Mouse (Mus musculus) gastrocnemius, adult 2 months (tissue): ENCODE data around the gene Cfap58. TPM values are rescaled to one million over a fixed set of nuclear protein-coding genes. Genes with fewer than 3 reads are reported as not detected.

Source experiments
- DNase-seq: peaks from one replicate; pipeline ENCODE4 v3.0.0; 2022
- H3K27ac ChIP-seq: fragments of 200-600 bp; 2 replicates; pipeline ENCODE4 v1.8.1; 2022; ENCODE audit warnings: mild to moderate bottlenecking
- H3K4me3 ChIP-seq: fragments of 200-600 bp; 2 replicates; pipeline ENCODE4 v1.8.1; 2022; ENCODE audit warnings: mild to moderate bottlenecking, moderate library complexity
- CTCF ChIP-seq: fragments of 200-600 bp; IDR thresholded peaks from 2 replicates; pipeline ENCODE4 v1.8.1; 2022; ENCODE audit warnings: antibody characterized with exemption, mild to moderate bottlenecking, moderate library complexity
- intact Hi-C: fragments of 180-260 bp; cut with DNase I; formaldehyde crosslinking; loops from one replicate; pipeline ENCODE4 v1.15.1; 2025
- total RNA-seq, 2 experiments: library from RNA; stranded (reverse); gene quantifications; 2 replicates each; pipeline ENCODE4 v1.2.3; 2021

Cfap58 gene
- total RNA-seq, 2 experiments from 2014 or later, result not detected

DNA sequence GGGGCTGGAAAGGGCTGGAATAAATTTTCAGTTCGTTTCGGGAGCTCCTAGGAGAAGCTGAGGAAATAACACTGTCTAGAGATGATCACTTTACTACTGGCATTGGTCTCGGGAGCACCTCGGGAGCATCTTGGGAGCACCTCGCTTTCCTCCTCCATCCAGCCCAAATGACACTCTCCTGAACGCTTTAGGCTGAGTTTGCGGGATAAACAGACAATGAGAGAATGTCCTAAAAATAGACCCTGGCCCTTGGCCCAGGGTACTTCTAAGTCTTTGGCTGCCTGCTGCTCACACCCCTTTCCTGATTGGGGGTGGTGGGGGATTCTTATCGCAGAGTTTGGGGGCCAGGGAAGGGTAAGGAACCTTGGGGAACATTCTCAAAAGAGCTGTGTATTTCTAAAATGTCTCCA lies 17.5 kb upstream of the Cfap58 start:
- TF ChIP-seq CTCF, result no peak
- intact Hi-C loops, result no loop called here
- peak overlapping the region; percentile 90 for H3K27ac ChIP-seq
- H3K4me3 ChIP-seq, result peak overlapping the region; percentile 81
- no peak for DNase-seq

DNA sequence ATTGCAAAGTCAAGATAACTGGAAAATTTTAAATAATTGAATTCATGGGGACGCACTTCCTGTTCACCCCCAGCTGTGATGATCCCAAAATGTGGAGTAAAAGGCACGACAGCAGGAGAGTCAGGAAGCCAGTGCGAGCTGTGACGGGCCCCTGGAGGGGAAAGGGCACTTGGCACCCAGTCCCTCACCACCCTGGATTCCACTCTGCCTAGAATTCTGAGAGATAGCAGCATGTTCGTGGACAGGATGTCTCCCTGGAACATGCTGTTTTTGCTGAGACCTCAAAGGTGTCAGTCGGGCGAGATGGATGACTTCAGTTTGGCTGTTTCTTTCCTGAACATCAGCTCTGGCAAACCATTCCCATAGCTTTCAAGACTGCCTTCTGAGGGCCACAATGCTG lies 11.7 kb upstream of the Cfap58 start:
- TF ChIP-seq CTCF, result no peak
- no peak for DNase-seq
- intact Hi-C loops, result no loop called here

DNA sequence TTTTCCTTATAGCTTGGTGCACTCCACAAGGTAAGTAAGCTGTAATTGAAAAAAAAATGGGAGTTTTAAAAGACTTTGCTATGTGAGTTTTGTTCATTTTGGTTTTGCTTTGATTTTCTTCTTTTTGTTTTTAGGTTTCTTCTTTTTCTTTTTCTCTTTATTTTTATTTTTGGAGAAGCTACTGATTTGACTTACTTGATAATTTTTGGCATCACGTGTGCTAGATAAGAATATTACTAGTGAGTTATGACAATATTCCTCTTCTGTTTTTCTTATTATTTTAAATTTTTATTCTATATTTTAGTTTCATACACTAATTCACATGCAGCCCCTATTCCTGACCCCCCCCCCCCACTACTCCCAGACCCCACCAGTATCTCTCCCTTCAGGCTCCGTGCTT lies 10.4 kb upstream of the Cfap58 start:
- TF ChIP-seq CTCF, result no peak
- intact Hi-C loops, result no loop called here
- H3K4me3 ChIP-seq, result no peak overlapping the region
- DNase-seq, result no peak
- H3K27ac ChIP-seq, result no peak overlapping the region

More for the DNA sequence above, 11.7 kb upstream of the Cfap58 start:
- no peak overlapping the region for H3K4me3 ChIP-seq
- no peak overlapping the region for H3K27ac ChIP-seq

DNA sequence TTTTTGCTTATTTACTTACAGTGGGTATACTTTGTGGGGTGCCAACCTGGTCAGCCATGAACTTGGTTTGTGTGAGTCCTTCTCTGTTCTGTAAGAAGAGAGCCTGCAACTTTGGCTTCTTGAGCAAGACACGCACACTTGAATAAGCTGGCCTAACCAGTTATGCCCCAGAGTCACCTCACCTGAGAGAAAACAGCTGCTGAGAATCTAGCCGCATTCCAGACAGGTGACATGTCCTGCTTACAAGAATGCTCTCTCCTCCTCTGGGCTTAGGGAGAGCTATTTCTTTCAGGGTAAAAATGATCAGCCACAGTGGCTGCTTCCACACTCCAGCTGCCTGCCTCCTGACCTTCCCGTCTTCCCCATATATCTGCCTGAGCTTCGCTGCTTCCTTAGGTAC lies 8.4 kb upstream of the Cfap58 start:
- Histone ChIP-seq H3K27ac (no peak overlapping the region), H3K4me3 (no peak overlapping the region)
- TF ChIP-seq CTCF, result no peak
- intact Hi-C loops, result no loop called here
- no peak for DNase-seq

DNA sequence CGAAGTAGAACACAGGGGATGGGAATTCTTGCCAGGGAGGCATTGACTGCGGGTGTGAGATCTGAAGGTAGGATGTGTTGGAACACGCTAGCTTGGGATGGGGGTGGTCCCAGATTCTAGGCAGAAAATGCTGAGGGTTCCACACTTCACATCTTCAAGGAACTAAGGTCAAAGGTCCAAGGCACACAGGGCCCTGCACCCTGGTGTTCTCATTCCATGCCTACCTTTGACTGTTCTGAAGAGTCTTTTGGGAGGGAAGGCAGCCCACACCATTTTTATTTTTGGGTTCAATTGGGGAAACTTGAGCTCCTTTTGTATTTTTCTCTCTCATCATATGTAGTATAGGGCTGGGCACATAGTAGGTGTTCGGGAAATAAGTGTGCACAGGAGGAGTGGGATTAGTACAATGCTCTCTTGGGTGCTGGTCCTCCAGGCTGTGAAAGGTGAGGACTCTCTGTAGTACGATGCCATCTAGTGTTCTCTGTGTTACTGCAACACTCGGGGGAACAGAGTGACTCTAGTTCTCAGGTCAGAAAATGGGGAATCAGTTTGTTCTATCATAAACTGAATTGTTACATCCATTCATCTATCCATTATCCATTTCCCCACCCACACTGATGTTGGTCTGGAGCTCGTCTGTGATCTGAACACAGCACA lies 5.4 kb upstream of the Cfap58 start:
- Histone ChIP-seq H3K4me3 (no peak overlapping the region), H3K27ac (no peak overlapping the region)
- intact Hi-C loops, result loop anchor here (1.0 kb wide), 1 partner anchor 50 kb away; no protein-coding TSS in a partner anchor
- TF ChIP-seq CTCF, result peak; percentile 80
- no peak for DNase-seq

DNA sequence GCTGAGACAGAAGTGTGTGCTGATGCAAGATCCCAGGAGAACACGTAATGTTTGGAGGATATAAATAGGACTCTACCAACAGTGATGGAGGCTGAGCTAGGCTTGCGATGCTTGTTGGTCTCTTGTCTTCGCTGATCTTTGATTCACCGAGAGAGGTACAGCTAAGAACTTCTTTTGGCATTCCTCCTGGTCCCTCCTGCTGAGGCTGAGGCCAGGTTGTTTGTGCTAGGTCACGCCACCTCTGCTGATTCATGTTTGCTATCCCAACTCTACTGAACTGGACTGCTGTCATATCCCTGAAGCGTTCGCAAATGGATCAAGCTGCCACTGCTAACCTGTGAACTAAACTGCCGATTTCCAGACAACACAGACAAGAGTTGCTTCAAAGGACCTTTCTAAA lies 3.3 kb upstream of the Cfap58 start:
- intact Hi-C loops, result no loop called here

DNA sequence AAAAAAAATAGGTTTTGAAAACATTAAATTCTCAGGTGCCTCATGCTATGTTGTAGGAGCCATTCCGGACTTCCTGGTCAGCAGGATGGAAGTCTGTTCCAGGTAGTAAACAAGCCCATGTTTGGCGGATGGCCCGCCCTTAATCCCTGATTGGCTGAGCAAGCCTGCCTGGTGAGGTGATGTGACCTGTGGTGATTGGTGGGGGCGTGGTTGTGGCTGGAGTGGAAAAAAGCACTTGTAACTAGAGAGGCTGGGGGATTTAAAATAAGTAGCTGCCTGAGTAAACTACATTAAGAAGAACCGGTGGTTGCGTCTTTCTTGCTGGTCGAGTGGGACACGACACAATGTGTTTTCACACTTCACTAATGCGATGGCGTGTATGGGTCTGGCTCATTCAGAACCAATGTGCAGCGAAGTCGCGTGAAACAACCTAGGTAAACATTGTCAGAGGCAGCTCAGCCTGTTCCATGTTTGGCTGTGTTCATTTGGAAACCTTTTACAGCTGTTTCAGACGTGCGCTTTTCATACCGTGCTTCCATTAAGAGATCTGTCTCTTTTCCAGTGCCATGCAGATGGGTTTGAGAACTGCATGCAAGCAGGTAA lies 2.7 kb upstream of the Cfap58 start:
- Histone ChIP-seq H3K4me3 (no peak overlapping the region), H3K27ac (no peak overlapping the region)
- intact Hi-C loops, result no loop called here
- no peak for TF ChIP-seq CTCF
- no peak for DNase-seq

More for the DNA sequence above, 3.3 kb upstream of the Cfap58 start:
- Histone ChIP-seq H3K4me3 (no peak overlapping the region), H3K27ac (no peak overlapping the region)
- no peak for DNase-seq
- TF ChIP-seq CTCF, result no peak

DNA sequence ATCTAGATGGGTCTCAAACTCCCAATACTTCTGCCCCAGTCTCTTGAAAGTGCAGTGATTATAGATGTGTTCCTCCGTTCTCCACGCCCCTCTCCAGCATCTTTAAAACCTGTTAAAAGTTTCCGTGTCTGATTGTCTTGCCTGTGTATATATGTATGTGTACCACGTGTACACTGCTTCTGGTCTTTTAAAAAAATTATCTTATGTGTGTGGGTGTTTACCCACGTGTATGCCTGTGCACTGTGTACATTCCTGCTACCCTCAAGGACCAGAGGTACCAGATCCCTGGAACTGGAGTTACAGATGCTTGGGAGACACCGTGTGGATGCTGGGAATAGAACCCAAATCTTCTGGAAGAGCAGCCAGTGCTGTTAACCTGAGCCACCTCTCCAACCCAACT lies 1.9 kb upstream of the Cfap58 start:
- no peak for TF ChIP-seq CTCF
- no peak for DNase-seq
- Histone ChIP-seq H3K4me3 (no peak overlapping the region), H3K27ac (no peak overlapping the region)
- intact Hi-C loops, result no loop called here

DNA sequence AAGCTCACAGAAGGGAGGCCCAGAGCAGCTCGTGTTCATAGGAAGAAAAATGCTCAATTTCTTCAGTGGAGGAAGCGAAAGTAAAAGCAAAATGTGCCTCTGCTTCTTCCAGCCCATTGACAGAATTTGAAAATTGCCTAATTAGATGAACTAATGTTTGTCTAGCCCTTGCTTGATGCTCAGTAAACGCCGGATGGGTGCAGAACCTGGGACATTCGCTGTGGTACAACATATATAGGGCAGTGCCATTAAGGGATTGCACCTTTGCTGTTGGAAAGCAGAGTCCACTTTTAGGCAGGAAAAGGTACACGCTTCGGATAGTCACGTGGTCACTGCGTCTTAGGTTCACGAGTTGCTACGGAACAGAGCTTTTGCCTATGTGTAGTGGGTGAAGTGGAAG lies 985 bp upstream of the Cfap58 start:
- DNase-seq, result no peak
- TF ChIP-seq CTCF, result no peak
- Histone ChIP-seq H3K4me3 (no peak overlapping the region), H3K27ac (no peak overlapping the region)
- intact Hi-C loops, result no loop called here

DNA sequence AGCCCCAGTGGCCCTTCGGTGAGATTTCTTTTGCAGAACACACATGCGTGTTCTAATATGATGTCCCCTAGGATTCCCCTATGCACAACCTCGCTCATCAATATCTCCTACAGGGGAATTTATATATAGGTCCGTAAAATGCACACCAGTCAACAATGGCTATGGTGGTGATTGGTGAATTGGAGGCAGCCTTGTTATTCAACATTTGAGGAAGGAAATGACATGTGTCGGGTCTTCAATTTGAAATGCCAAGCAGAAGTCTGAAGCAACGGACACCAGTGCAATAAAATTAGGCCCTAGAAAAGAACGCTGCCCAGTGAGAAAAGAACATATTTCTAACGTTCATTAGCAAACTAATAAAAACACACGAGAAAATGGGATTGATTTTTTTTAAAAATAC lies 537 bp upstream of the Cfap58 start:
- intact Hi-C loops, result no loop called here
- Histone ChIP-seq H3K4me3 (peak overlapping the region; percentile 65; the same call in 1 of the 2 replicates), H3K27ac (no peak overlapping the region)
- DNase-seq, result no peak
- no peak for TF ChIP-seq CTCF

DNA sequence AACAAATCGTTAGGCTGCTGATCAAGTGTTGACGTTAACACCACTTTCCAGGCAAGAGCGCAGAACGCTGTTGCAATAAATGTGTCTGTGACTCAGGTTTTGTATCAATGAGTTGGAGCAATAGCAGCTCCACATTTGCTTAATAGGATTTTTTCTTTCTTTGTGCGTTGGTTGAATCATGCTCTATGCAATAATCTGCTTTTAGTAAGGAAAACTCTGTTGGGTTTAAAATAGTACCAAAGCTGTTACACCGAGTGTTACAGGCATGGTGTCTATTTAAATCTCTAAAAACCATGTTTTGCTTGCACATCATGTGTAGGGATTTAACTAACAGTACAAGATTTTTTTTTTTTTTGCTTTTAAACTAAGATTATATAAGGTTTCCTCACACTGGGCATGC lies 1.9 kb downstream of the Cfap58 start:
- DNase-seq, result no peak
- TF ChIP-seq CTCF, result no peak
- Histone ChIP-seq H3K27ac (no peak overlapping the region), H3K4me3 (no peak overlapping the region)
- intact Hi-C loops, result no loop called here

DNA sequence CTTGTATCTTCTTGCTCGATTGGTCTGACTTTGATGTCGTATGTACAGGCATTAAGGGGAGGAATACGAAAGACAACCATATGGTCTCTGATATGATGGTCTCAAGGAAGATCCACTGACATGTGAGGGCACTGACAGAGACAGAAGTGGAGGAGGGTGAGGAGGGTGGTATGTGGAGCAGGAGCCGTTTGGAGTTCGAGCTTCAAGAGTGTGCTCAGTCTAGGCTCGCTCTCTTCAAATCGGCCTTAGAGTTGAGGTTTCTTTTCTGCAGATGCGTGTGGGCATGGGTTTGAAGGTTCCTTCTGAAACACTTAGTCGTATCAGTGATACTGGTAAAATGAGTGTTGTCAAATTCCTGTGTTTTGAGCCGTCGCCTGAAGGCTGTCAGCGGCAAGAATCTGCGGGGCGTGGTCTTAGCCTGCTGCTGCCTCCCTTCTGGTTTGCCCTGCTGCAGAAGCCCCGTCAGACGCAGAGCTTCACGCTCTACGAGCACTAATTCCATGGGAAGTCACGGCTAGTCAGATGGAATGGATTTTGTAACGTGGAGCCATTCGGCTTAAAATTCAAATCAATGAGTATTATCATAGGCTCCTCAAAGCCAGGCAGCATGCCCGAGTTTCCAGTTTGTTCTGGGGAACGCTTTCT lies 9.5 kb downstream of the Cfap58 start:
- no peak for TF ChIP-seq CTCF
- Histone ChIP-seq H3K27ac (no peak overlapping the region), H3K4me3 (no peak overlapping the region)
- no peak for DNase-seq
- intact Hi-C loops, result no loop called here

DNA sequence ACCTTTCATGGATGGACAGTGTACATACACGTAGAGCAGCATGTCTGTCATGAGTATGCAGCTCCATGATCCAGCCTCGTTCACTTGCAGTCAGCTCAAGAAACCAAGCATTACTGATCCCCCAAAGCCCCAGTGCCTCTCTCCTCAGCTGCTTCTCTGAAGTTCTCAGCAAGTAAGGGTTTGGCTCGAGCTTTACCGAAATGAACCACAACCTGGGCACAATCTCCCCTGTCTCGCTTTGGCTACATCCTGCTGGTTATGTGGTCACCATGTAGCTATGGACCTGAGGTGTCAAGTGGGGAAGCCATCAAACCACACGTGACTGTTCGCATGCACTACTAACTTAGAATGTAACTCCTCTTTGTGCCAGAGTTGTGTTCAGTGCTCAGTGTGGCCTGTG lies 13.5 kb downstream of the Cfap58 start:
- no peak overlapping the region for H3K4me3 ChIP-seq
- DNase-seq, result no peak
- H3K27ac ChIP-seq, result no peak overlapping the region
- intact Hi-C loops, result no loop called here
- TF ChIP-seq CTCF, result no peak
